Mouse (Mus musculus): Measurements from ENCODE around the gene Rap1b.

Gene Rap1b

GRCm38 (mm10) chr10:117867301-117867700, 21.5 kb upstream of the Rap1b start:
- no peak for DNase-seq (ENCODE audit: low read depth, low spot score)
- H3K27me3 ChIP-seq (ENCODE audit: control insufficient read depth, insufficient read depth, low read length, poor library complexity, severe bottlenecking), result no peaks in the 10 kb centered on the region
- no peaks in the 10 kb centered on the region for H3K36me3 ChIP-seq (ENCODE audit: control insufficient read depth, insufficient read depth, low read length, poor library complexity, severe bottlenecking)

GRCm38 (mm10) chr10:117866641-117867040, 20.8 kb upstream of the Rap1b start:
- H3K36me3 ChIP-seq (ENCODE audit: control insufficient read depth, insufficient read depth, low read length, poor library complexity, severe bottlenecking), result no peaks in the 10 kb centered on the region
- no peak for DNase-seq (ENCODE audit: low read depth, low spot score)
- H3K27me3 ChIP-seq (ENCODE audit: control insufficient read depth, insufficient read depth, low read length, poor library complexity, severe bottlenecking), result no peaks in the 10 kb centered on the region

DNA sequence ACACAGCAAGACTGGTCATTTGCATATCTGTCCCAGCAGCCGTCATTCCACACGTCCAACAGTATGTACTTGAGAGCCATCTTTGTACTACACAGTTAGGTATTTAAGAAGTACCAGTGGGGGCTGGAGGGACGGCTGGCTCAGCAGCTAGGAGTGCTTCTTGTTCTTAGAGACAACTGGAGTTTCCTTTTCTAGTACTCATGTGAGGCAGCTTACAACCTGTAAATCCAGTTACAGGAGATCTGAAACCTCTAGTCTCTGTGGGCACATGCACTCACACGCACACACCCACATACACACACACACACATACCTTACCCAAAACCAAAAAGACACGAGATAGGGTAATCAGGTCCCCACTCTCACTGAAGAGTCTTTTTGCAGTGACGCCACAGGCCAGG, 18.9 kb upstream of the Rap1b start:
- DNase-seq (ENCODE audit: low read depth, low spot score), result peak; percentile 26
- Histone ChIP-seq H3K27me3 (ENCODE audit: control insufficient read depth, insufficient read depth, low read length, poor library complexity, severe bottlenecking) (no peaks in the 10 kb centered on the region), H3K36me3 (ENCODE audit: control insufficient read depth, insufficient read depth, low read length, poor library complexity, severe bottlenecking) (no peaks in the 10 kb centered on the region)

- no peak for DNase-seq (ENCODE audit: low read depth, low spot score)
- no peaks in the 10 kb centered on the region for H3K27me3 ChIP-seq (ENCODE audit: control insufficient read depth, insufficient read depth, low read length, poor library complexity, severe bottlenecking)
- H3K36me3 ChIP-seq (ENCODE audit: control insufficient read depth, insufficient read depth, low read length, poor library complexity, severe bottlenecking), result no peaks in the 10 kb centered on the region
Observed at GRCm38 (mm10) chr10:117864251-117864650, 18.4 kb upstream of the Rap1b start.

DNA sequence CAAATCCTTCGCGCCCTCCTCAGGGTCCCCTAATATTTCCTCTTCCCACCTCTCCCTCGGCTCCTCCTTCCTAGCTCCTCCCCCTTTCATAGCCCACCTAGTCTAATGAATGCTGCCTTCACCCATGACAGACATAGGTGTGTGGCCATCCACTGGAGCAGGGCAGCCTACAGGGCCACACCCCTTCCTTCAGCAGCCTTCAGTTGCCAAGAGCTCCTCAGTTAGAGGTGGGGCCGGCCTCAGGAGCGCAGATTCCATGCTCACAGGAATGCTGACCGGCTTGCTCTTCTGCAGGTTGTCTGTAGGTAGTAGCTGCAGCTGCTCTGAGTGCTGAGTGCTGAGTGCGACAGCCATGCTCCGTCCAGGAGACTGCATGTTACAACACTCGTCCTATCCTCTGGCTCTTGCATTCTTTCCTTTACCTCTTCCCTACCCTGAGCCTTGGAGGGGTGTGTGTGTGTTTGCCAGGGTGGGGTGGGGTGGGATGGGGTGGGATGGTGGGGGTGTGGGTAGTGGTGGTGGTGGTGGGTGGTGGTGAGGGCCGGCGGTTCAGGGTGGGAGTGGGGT, 16.3 kb upstream of the Rap1b start:
- peak; percentile 7 for DNase-seq (ENCODE audit: low read depth, low spot score)
- no peaks in the 10 kb centered on the region for H3K36me3 ChIP-seq (ENCODE audit: control insufficient read depth, insufficient read depth, low read length, poor library complexity, severe bottlenecking)
- no peaks in the 10 kb centered on the region for H3K27me3 ChIP-seq (ENCODE audit: control insufficient read depth, insufficient read depth, low read length, poor library complexity, severe bottlenecking)

DNA sequence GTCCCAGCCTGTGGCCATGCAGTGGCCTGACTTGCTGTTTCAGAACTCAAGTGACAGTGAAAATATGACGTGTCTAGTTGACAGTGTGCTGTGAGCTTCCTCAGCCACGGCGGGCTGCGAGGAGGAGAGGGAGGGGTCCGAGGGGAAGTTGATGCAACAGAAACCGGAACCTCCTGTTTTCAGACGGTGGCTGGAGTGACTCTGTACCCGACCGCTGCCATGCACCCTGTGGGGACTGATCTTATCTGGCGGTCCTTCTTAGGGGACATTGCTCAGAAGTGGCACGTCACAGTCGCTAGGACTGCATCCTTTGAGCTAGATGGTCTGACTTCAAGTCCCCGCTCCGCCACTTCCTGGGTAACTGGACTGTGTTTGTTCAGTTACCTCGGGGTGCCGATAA, 15.1 kb upstream of the Rap1b start:
- Histone ChIP-seq H3K27me3 (ENCODE audit: control insufficient read depth, insufficient read depth, low read length, poor library complexity, severe bottlenecking) (no peaks in the 10 kb centered on the region), H3K36me3 (ENCODE audit: control insufficient read depth, insufficient read depth, low read length, poor library complexity, severe bottlenecking) (no peaks in the 10 kb centered on the region)
- DNase-seq (ENCODE audit: low read depth, low spot score), result peak; percentile 91

- DNase-seq (ENCODE audit: low read depth, low spot score), result no peak
- Histone ChIP-seq H3K27me3 (ENCODE audit: control insufficient read depth, insufficient read depth, low read length, poor library complexity, severe bottlenecking) (no peaks in the 10 kb centered on the region), H3K36me3 (ENCODE audit: control insufficient read depth, insufficient read depth, low read length, poor library complexity, severe bottlenecking) (no peaks in the 10 kb centered on the region)
Observed at GRCm38 (mm10) chr10:117860361-117860760, 14.5 kb upstream of the Rap1b start.

- no peak for DNase-seq (ENCODE audit: low read depth, low spot score)
- H3K36me3 ChIP-seq (ENCODE audit: control insufficient read depth, insufficient read depth, low read length, poor library complexity, severe bottlenecking), result no peaks in the 10 kb centered on the region
- H3K27me3 ChIP-seq (ENCODE audit: control insufficient read depth, insufficient read depth, low read length, poor library complexity, severe bottlenecking), result no peaks in the 10 kb centered on the region
Observed at GRCm38 (mm10) chr10:117859800-117860199, 14.0 kb upstream of the Rap1b start.

- Histone ChIP-seq H3K36me3 (ENCODE audit: control insufficient read depth, insufficient read depth, low read length, poor library complexity, severe bottlenecking) (no peaks in the 10 kb centered on the region), H3K27me3 (ENCODE audit: control insufficient read depth, insufficient read depth, low read length, poor library complexity, severe bottlenecking) (no peaks in the 10 kb centered on the region)
- DNase-seq (ENCODE audit: low read depth, low spot score), result no peak
Observed at GRCm38 (mm10) chr10:117858241-117858640, 12.4 kb upstream of the Rap1b start.

GRCm38 (mm10) chr10:117856001-117856720, 10.3 kb upstream of the Rap1b start:
- no peaks in the 10 kb centered on the region for H3K36me3 ChIP-seq (ENCODE audit: control insufficient read depth, insufficient read depth, low read length, poor library complexity, severe bottlenecking)
- DNase-seq (ENCODE audit: low read depth, low spot score), result peak; percentile 31
- H3K27me3 ChIP-seq (ENCODE audit: control insufficient read depth, insufficient read depth, low read length, poor library complexity, severe bottlenecking), result no peaks in the 10 kb centered on the region

GRCm38 (mm10) chr10:117852648-117853192, 6.9 kb upstream of the Rap1b start:
- peak; percentile 17 for DNase-seq (ENCODE audit: low read depth, low spot score)
- no peaks in the 10 kb centered on the region for H3K27me3 ChIP-seq (ENCODE audit: control insufficient read depth, insufficient read depth, low read length, poor library complexity, severe bottlenecking)
- no peaks in the 10 kb centered on the region for H3K36me3 ChIP-seq (ENCODE audit: control insufficient read depth, insufficient read depth, low read length, poor library complexity, severe bottlenecking)

GRCm38 (mm10) chr10:117848981-117849380, 3.1 kb upstream of the Rap1b start:
- no peaks in the 10 kb centered on the region for H3K27me3 ChIP-seq (ENCODE audit: control insufficient read depth, insufficient read depth, low read length, poor library complexity, severe bottlenecking)
- H3K36me3 ChIP-seq (ENCODE audit: control insufficient read depth, insufficient read depth, low read length, poor library complexity, severe bottlenecking), result no peaks in the 10 kb centered on the region
- DNase-seq (ENCODE audit: low read depth, low spot score), result no peak

DNA sequence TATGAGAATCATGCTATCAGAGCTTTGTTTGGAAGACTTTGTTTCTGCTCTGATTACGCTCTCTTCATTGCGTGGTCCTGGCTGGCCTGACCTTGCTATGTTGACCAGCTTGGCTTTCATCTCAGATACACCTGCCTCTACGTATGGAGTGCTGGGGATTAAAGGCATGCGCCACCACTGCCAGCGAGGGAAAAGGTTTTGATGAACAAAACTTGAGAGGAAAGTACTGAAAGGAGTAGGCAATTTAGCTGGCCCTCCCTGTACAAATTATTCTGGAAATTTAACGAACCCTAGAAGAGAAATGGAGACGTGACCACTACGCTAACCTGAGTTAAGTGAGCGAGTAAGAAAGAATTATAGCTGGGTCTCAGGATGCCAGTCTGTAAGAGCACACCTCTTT, 961 bp upstream of the Rap1b start:
- no peak for DNase-seq (ENCODE audit: low read depth, low spot score)
- Histone ChIP-seq H3K27me3 (ENCODE audit: control insufficient read depth, insufficient read depth, low read length, poor library complexity, severe bottlenecking) (no peaks in the 10 kb centered on the region), H3K36me3 (ENCODE audit: control insufficient read depth, insufficient read depth, low read length, poor library complexity, severe bottlenecking) (no peaks in the 10 kb centered on the region)

- H3K27me3 ChIP-seq (ENCODE audit: control insufficient read depth, insufficient read depth, low read length, poor library complexity, severe bottlenecking), result no peaks in the 10 kb centered on the region
- H3K36me3 ChIP-seq (ENCODE audit: control insufficient read depth, insufficient read depth, low read length, poor library complexity, severe bottlenecking), result no peaks in the 10 kb centered on the region
- no peak for DNase-seq (ENCODE audit: low read depth, low spot score)
Observed at GRCm38 (mm10) chr10:117846260-117846632, 411 bp upstream of the Rap1b start.

GRCm38 (mm10) chr10:117844782-117845596, 846 bp downstream of the Rap1b start:
- Histone ChIP-seq H3K27me3 (ENCODE audit: control insufficient read depth, insufficient read depth, low read length, poor library complexity, severe bottlenecking) (no peaks in the 10 kb centered on the region), H3K36me3 (ENCODE audit: control insufficient read depth, insufficient read depth, low read length, poor library complexity, severe bottlenecking) (no peaks in the 10 kb centered on the region)
- peak; percentile 71 for DNase-seq (ENCODE audit: low read depth, low spot score)

Measured in splenic B cell, adult 2 months (primary cell).